Mouse (Mus musculus): ENCODE measurements around the gene Gm6169. TPM values are rescaled to one million over a fixed set of nuclear protein-coding genes. Genes with fewer than 3 reads are reported as not detected.
"Not testable (repeated sequence)": the region's sequence is repeated elsewhere in the genome, so short reads cannot be mapped to it uniquely, and the experiment has no call there.

Gene Gm6169
- total RNA-seq (2021) = 10 to 100 TPM in 1 of 2 experiments, under 1 TPM in 1; 0.48 to 14.0 TPM

- intact Hi-C loops (cut with DNase I) = no loop called here
- DNase-seq = peak; percentile 57 to 70
Observed at GRCm38 (mm10) chr13:97099187-97099852, at the start of gene Gm6169. Gene Gm6169, minus strand, starts transcription at chr13:97099237.

GRCm38 (mm10) chr13:97145834-97146233 is 46.8 kb upstream of the Gm6169 start:
- DNase-seq = peak; percentile 23 to 63
- intact Hi-C loops (cut with DNase I) = loop anchor here (10.0 kb wide), 1 partner anchor 291 kb away; no protein-coding TSS in a partner anchor

DNA sequence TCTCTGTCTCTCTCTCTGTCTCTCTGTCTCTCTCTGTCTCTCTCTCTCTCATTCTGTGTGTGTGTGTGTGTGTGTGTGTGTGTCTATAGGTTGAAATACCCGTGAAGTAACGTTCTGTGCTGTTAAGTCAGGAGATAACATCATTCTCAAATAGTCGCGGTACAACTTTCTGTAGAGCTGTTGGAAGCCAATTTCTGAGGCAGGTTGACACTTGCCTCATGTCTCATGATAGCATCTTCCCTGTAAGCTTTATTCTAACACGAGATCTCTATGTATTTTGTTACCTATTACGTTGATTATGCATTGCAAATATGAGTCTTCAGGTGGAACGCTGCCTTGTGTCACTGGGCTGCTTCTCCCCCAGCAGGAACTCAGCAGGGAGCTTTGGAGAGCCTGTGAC is 43.3 kb upstream of the Gm6169 start:
- no peak for DNase-seq
- intact Hi-C loops (cut with DNase I) = loop anchor here (10.0 kb wide), 1 partner anchor 288 kb away; no protein-coding TSS in a partner anchor

GRCm38 (mm10) chr13:97138404-97138931 is 39.4 kb upstream of the Gm6169 start:
- intact Hi-C loops (cut with DNase I); DNase-seq: not testable (repeated sequence)

DNA sequence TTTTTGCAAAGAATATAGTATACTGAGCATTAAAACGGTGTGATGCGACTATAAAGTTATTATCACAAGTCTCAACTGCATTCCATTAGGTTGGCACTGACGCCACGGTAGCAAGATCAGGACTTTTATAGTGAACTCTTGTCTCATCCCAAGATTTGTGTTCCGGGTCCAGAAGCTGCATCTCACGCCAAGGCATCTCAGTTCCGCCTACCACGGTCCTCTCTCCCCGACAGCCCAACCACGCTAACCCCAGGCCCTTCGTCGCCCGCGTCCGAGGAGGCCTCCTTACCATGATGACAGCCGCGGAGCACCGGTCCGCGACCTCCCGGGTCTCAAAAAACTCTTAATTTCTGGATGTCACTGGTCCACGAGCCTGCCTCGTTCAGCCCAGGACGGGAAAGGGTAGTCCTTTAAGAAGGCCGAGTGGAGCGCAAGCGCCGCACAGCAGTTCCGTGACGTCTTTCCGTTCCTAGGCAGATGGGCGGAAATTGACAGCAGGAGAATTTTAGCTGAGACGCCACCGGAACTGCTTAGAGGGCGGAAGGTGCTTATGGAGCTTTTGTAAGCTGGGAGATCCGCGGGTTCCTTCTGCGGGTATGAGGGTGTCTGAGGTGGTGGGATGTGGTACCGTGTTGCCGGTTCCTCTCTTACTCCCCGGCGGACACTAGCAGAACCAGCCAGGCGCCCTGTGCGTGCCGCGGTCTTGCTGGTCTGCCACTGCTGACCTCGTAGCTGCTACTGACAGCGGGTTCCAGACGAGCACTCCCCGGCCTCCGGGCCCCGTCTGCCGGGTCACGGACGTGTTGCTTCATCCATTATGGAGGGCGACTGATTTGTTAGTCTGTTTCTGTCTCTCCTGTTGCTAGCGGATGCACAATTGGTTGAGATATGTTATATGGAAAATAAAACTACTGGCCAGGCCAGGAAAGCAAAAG is 38.7 kb upstream of the Gm6169 start, which contains the start of the genes Gfm2 and Nsa2:
Gene Gfm2 (plus strand): TSS at position 472 of the 935 bp plus-strand sequence.
Gene Nsa2 (minus strand): TSS at position 472 of the 935 bp plus-strand sequence.
- peak; percentile 94 for DNase-seq
- intact Hi-C loops (cut with DNase I) = no loop called here

DNA sequence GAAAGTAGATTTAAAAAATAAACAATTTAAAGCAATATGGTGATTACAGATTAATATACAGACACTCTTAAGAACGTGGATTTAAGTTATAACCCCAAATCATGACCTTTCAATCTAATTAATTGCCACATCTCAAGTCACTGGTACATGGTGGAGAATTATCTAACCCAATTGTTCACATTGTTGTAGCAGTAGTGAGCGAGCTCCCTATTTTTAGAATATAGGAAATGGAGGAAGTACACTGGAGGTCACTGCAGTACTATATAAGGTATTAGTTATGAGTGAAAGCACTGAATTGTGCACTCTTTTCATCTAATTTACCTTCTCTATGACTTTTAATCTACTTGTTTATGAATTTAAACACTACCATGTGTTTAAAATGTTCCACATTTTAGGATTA is 31.4 kb upstream of the Gm6169 start:
- intact Hi-C loops (cut with DNase I); DNase-seq: not testable (repeated sequence)

- intact Hi-C loops (cut with DNase I); DNase-seq: not testable (repeated sequence)
Observed at GRCm38 (mm10) chr13:97129654-97130053, 30.6 kb upstream of the Gm6169 start.

DNA sequence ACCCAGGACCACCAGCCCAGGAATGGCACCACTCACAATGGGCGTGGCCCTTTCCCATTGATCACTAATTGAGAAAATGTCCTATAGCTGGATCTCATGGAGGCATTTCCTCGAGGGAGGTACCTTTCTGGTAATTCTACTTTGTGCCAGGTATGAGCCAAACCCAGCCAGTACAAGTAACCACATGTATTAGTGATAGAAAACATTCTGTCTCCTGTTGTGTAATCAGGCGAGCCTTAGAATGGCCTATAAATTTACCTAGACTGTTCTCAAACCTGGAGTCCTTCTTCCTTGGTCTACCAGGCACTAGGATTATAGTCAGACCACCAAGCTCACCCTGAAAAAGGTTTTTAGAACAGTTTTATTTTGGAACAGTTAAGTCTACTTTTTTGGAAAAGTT is 22.3 kb upstream of the Gm6169 start:
- no peak for DNase-seq
- intact Hi-C loops (cut with DNase I) = no loop called here

DNA sequence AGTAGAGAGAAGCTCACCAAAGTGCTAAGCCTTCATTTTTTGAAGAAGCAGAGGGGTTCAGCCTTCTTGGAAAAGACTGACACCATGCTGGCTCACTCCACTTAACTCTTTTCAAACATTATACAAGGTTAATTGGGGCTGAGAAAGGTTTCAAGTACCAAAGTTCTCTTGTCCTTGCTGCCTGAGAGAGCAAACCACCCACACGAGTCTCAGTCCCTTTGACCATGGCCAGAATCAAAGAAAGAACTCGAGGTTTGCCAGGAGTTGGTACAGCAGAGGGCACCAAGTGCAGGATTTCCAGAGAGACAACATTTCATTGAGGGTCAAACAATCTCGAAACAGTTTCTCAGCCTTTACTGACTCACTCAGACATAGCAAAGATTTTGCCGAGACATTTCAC is 10.0 kb upstream of the Gm6169 start:
- DNase-seq = no peak
- intact Hi-C loops (cut with DNase I) = no loop called here

- intact Hi-C loops (cut with DNase I); DNase-seq: not testable (repeated sequence)
Observed at GRCm38 (mm10) chr13:97107721-97108120, 8.7 kb upstream of the Gm6169 start.

DNA sequence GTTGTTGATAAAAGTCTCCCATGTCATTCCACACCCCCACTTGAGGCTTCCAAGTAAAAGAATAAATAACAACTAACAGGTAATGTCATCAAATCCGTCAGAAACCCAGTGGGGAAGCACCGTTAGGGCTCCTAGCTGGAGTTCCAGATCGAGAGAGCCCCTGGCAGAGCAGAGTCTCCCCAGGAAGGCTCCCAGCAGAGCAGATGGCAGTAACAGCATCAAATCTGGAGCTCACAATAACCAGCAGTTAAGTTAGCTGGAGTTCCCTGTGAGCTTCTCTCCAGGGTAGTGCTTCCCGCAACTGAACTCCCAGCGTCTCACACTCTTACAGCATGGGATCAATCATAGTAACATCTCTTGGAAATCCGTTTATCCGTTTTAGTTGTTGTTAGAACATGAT is 6.0 kb upstream of the Gm6169 start:
- intact Hi-C loops (cut with DNase I) = no loop called here
- no peak for DNase-seq

DNA sequence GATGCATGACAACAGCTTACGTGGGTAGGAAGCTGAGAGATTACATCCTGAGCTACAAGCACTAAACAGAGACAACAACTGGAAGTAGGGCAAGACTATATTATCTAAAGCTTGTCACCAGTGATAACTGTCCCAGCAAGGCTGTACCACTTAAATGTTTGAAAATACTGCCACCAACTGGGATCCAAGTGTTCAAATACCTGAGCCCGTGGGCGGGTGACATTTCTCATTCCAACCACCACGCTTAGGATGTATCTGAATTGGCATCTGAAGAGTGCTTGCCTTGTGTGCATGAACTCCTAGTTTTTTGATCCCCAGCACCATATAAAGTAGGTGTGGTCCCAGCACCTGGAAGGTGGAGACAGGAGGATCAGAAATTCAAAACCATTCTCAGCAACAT is 3.3 kb downstream of the Gm6169 start:
- DNase-seq = no peak
- intact Hi-C loops (cut with DNase I) = no loop called here

GRCm38 (mm10) chr13:97088183-97088582 is 10.9 kb downstream of the Gm6169 start:
- intact Hi-C loops (cut with DNase I) = no loop called here

DNA sequence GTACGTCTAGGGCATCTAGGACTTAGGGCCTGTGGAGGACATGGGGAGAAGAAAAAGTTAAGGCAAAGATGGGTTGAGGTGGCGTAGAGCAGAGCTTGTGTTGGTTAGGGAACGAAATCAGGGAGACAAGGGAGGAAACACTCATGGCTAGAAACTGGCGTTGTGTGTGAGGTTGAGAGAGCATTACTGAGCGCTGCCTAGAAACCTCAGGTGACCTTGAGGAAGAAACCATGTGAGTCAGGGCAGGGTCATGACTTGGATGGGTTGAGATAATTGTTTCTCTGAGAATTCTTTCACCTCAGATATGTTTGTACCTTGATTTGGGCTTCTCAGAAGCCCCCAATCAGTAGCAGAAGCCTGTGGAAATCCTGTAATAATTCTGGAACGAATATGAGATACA is 11.6 kb downstream of the Gm6169 start:
- no peak for DNase-seq
- intact Hi-C loops (cut with DNase I) = no loop called here

More at GRCm38 (mm10) chr13:97088183-97088582, 10.9 kb downstream of the Gm6169 start:
- no peak for DNase-seq

- DNase-seq = no peak
- intact Hi-C loops (cut with DNase I) = no loop called here
Observed at GRCm38 (mm10) chr13:97086316-97086715, 12.7 kb downstream of the Gm6169 start.

DNA sequence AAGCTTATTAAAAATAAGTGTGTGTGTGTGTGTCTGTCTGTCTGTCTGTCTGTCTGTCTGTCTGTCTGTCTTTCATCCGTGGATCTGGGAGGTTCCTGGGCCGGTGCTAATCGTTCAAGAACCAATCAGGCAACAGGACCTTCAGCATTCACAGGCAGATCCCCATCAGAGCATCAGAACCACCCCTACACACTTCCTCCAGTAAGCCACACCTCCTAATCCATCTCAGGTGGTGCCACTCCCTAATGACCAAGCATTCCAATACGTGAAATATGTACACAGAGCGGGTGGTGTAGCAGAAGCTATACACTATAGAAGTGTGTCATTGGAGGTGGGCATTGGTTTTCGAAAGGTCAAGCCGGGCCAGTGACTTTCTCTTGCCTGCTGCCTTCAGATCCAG is 16.6 kb downstream of the Gm6169 start:
- DNase-seq = no peak
- intact Hi-C loops (cut with DNase I) = no loop called here

DNA sequence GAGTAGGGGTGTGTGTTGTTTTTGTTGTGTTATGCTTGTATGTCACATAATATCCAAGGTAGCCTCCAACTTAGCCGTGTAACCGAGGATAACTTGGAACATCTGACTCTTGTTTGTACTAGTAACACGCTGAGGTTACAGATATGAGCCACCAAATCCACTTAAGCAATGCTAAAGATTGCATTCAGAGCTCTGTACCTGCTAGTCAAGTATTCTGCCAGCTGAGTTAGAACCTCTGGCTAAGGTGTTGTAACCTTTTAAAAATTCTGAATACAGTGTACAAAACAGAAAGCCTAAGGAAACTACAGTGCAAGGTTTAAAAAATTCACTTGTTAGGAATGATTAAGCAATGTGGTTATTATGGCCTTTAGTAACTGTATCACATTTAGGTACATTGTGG is 18.4 kb downstream of the Gm6169 start:
- intact Hi-C loops (cut with DNase I) = no loop called here
- DNase-seq = no peak

DNA sequence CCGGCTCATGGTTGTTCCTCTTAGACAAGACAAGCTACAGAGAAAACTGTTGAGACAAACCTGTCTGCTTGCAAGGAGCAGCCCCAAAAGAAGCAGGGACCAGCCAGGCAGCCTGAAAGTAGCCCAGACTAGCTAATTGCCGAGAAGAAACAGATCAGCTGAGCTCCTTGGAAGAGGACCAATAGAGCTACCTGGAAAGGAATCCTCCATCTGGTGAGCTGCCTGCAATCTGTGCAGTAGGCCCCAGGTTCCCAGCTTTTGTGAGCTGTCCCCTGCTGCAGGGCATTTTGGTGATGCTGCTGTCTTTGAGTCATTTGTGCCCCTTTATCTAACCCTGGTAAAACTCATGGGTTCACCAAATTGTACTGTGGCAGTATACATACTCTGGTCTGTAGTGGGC is 18.8 kb downstream of the Gm6169 start:
- intact Hi-C loops (cut with DNase I) = no loop called here
- DNase-seq = no peak

DNA sequence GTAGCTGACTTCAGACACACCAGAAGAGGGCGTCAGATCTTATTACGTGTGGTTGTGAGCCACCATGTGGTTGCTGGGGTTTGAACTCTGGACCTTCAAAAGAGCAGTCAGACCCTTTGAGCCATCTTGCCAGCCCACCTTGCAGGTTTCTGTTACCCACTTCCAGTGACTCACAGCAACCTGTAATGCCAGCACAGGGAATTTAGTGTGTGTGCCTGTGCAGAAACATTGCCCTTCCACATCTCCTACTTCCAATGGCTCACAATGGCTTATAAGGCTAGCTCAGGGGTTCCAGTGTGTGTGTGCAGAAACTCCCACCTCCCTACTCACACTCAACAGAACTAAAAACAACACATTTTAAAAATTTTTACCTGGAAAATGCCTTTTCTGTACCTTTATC is 21.5 kb downstream of the Gm6169 start:
- DNase-seq = no peak
- intact Hi-C loops (cut with DNase I) = no loop called here

GRCm38 (mm10) chr13:97073497-97073896 is 25.5 kb downstream of the Gm6169 start:
- no peak for DNase-seq
- intact Hi-C loops (cut with DNase I) = no loop called here

DNA sequence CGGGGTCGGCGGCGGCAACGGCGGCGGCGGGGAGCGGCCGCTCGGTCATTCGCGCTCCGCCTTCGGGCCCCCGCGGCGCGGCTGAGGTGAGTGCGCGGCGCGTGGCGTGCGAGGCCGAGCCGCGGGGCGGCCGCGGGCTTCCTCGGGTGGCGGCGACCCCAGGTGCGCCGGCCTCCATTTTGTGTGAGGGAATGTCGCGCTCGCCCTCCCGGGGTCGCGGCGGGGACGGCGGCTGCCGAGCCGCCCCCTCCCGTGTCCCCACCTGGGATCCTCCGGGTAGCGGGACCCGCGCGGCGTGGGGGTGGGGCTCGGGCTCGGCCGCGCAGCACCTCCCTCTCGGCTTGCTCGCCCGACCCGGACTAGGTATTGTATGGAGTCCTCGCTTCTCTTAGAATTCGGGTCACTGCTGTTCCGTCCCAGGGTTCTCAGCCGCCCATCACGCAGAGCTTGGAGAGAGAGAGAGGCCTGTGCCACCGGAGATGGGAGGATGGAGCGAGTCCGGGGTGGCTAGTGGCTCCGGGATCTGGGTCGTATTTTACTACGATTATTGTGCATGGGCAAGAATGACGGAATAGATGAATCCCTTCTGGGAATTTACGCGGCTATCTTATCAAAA is 27.3 kb downstream of the Gm6169 start:
- DNase-seq = peak; percentile 10 to 23
- intact Hi-C loops (cut with DNase I) = no loop called here
